Mouse (Mus musculus) Muller cell, postnatal 12 days (primary cell): ENCODE measurements around the gene Nuf2.
A peak's percentile ranks its signal among the peaks of the same experiment; 100 is the strongest.

Experiments
- DNase-seq: peaks from one replicate; pipeline ENCODE4 v3.0.0-alpha.2; 2015; ENCODE audit errors: inconsistent ontology term

Nuf2 gene

DNA sequence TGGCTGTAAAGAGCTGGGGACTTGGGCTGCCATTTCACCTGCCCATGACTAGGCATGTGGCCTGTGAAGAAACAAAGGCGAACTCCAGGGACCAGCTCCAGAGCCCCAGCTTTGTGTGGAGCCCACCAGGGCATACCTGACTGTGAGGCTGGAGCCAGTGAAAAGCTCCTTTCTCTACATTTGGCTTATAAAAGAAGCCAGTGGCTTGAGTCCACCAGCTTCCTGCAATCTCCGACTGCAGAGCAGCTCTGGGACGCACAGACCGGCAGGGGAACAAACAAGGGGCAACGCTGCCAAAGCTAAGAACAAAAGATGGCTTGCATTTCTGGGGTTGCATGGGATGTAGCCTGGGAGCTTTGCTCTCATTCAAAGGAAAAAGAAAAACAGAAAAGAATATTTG, 63.5 kb downstream of the Nuf2 start:
- DNase-seq, result no peak

DNA sequence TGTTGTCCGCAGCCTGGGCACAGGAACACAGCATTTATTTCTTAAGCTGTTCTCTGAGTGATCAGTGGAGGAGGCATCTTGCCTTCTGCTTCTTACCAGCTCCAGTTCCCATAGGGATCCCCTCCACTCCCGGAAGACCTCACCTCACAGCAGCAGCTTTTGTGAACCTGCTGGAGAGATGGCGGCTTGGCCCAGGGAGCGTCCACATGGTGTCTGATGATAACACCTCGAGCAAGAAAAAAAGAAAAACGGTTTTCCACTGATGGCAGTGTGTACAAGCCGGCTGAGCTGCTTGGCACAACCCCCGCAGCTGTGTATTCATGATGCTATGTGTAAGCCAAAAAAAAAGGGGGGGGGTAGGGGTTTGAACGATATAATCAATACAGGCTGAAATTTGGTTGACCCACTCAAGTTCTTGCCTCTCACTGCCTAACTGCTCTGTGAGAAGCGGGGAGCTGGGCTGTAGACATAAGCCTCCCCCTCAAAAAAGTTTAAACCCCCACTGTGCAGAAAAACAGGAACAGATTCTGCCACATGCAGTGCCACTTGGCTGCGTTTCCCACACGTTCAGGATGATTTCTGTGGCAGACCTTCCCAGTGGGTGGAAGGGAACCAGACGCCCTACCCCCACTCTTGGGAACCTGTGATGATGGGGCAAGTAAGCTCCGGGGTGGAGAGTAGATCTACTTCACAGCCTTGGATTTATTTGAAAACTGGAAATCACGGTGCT, 68.7 kb downstream of the Nuf2 start:
- DNase-seq, result no peak

DNA sequence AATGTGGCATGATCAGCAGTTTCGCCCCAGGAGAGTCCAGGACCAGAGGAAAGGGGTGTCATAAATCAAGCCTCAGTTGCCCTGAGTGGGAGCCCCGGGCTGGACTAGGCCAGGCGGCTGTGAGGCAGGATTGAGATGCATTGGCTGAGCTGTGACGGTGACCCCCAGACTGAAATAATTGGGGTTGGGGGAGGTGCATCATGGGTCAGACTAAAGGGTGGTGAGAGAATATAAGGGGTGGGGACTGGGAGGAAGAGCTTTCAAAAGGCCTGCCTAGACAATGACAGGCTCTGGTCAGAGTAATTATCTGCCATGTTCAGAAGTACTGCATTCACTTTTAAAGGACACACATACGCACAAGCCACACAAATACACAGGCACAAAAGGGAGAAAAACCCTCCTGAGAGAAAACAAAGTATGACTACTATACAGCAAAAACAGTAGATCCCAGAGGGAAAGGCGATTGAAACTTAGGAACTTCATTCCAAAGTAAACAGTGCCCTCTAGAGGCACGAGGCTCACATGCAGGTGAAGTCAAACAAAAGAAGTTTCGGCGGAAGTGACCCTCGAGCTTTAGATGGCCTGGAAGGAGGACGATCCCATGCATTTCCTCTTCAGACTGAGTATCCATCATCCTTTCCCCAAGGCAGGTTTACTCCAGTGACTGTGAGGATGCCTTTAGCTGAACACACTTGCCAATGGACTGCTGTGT, 72.0 kb downstream of the Nuf2 start:
- DNase-seq, result peak; percentile 63
